Mouse (Mus musculus) MN1 (cell line): Measurements from ENCODE around the gene Nrip3.

Source experiments
- DNase-seq: peaks from one replicate; pipeline ENCODE4 v3.0.0-alpha.2; 2016; ENCODE audit warnings: low spot score

Nrip3 gene

GRCm38 (mm10) chr7:109781470-109782203 lies at the start of gene Nrip3:
TSS of gene Nrip3 (minus strand) at chr7:109782025.
- DNase-seq = no peak

- DNase-seq = no peak
These were observed 49.6 kb upstream of the Nrip3 start for GRCm38 (mm10) chr7:109831376-109831775.

DNA sequence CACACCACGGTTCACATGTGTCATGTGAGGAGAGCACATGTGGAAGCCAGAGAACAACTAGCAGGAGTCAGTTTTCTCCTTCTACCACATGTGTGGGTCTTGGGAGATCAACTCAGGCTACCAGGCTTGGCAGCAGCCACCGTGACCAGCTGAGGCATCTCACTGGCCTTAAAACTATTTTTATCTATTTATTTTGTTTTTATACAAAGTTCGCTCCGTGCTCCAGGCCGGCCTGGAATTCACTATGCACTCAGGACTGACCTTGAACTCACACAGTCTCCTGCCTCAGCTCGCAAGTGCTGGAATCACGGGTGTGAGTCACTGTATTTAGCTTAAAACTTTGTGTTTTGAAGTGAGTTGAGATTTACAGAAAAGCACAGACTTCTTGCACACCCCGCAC lies 45.1 kb upstream of the Nrip3 start:
- no peak for DNase-seq

GRCm38 (mm10) chr7:109825293-109825692 lies 43.5 kb upstream of the Nrip3 start:
- no peak for DNase-seq

DNA sequence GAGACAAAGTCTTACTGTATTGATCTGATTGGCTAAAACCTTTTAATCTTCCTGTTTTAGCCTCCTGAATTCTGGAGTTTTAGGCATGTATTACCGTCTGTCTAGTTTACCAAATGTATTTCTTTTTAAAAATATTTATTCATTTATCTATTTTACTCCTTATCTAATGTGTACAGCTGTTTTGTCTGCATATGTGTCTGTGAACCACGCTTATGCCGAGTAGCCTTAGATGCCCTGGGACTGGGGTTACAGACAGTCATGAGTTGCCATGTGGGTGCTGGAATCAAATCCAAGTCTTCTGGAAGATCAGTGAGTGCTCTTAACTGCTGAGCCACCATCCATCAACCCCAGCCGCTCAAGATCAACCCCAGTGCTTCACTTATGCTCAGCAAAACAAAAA lies 36.8 kb upstream of the Nrip3 start:
- DNase-seq = no peak

GRCm38 (mm10) chr7:109817954-109818353 lies 36.1 kb upstream of the Nrip3 start:
- DNase-seq = no peak

- no peak for DNase-seq
These were observed 31.7 kb upstream of the Nrip3 start for GRCm38 (mm10) chr7:109813330-109814140.

GRCm38 (mm10) chr7:109807616-109808485 lies 26.0 kb upstream of the Nrip3 start:
- DNase-seq = no peak

DNA sequence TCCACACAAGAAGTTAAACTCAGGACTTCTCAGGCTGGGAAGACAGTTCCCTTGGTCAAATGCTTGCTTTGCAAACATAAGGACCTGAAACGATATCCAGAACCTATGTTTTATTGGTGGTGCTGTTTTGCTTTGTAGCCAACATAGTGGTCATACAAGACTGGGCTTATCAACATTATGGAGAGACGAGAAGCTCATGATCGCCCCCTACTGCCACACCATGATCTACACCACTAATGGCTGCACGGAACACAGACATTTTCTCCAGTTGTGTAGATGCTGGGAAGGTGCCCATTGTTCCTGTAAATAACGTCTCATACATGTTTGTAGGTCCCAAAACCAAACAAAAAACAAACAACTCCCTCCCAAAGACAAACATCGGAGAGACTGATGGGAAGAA lies 23.0 kb upstream of the Nrip3 start:
- DNase-seq = no peak

GRCm38 (mm10) chr7:109804355-109804754 lies 22.5 kb upstream of the Nrip3 start:
- no peak for DNase-seq

- no peak for DNase-seq
These were observed 21.7 kb upstream of the Nrip3 start for GRCm38 (mm10) chr7:109803516-109803915.

DNA sequence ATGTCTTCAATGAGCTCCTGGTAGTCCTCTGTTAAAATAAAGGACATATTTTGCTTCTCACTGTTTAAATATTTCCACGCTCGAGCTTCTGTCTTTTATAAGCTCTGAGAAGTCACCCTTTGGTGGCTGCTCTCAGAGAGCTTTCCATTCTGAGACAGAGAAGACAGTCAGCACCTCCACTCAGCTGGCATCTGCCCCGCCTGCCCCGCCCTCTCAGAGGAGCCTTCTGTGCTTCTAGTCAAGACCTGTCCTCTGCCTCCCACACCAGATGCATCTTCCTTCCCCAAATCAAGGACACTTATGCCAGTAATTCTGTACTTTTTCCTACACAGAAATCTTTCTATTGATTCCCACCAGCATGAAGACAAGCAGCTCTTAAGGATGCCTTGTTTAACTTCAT lies 18.8 kb upstream of the Nrip3 start:
- no peak for DNase-seq

DNA sequence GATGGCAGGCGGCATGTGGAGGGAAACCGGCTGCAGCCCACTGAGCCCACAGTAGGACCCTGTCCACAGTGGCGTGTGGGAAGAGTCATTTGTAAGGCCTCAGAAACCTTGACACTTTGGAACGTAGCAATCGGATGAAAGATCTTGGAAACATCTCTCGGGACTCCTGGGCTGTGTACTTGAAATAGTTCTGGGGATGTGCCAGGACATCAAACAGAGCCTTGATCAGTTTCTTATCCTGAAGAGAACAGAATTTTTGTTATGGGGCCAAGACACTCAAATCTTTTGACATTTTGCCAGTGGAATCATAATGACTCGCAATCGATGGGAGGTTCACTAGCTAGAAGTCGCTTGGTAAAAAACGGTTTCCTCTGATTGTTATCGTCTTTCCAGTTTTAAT lies 17.3 kb upstream of the Nrip3 start:
- no peak for DNase-seq

GRCm38 (mm10) chr7:109795564-109795963 lies 13.7 kb upstream of the Nrip3 start:
- DNase-seq = no peak

DNA sequence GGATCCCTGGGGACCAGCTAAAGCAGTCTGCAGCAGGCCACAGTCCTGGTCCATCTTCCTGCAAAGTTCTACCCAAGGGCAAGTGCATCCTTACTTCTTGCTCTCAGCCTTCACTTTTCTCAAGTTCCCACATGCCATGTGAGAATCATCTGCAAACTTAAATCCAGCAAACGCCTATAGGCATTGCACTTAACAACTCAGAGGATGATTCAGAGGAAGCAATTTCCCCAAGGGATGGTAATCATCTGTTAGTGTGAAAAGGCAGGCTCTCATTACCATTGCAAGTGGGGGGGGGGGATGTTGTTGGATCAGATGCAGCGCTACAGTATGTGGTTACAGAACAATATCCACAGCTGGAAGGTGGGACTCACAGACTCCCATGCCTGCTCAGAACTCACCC lies 12.7 kb upstream of the Nrip3 start:
- peak; percentile 15 for DNase-seq

- DNase-seq = peak; percentile 50
These were observed 10.9 kb upstream of the Nrip3 start for GRCm38 (mm10) chr7:109792759-109793158.

DNA sequence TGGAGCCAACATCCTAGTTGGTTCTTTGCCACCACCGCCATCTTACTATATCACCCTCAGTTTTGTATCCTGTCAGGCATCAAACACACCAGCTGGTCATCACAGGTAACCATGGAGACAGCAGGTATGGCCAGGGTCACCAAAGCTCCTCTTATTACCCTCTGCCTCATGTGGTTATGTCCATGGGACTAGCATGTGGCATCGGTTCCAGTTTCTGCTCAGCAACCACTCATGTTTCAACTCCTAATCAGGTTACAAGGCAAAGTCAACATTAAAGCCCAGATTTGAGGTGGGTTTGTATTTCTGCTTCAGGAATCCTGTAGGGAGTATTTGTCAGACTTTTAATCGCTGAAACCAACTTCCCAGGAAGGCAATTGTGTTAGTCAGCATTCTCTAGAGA lies 9.0 kb upstream of the Nrip3 start:
- no peak for DNase-seq

DNA sequence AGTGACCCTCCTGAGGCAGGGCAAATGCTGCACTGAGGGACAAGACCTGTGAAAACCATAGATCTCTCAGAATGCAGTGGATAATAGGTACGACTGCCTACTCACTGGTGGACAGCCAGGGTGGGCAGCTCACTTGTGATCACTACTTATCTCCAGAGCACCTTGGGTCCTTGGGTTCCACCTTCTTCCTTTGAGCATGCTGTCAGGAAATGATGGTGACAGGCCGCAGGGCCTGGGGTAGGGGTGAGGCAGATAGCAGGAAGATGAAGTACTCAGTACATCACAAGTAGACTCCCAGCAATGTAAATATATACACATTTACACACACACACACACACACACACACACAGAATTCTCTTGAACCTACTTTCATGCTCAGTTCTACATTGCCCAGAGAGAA lies 6.0 kb upstream of the Nrip3 start:
- DNase-seq = no peak

DNA sequence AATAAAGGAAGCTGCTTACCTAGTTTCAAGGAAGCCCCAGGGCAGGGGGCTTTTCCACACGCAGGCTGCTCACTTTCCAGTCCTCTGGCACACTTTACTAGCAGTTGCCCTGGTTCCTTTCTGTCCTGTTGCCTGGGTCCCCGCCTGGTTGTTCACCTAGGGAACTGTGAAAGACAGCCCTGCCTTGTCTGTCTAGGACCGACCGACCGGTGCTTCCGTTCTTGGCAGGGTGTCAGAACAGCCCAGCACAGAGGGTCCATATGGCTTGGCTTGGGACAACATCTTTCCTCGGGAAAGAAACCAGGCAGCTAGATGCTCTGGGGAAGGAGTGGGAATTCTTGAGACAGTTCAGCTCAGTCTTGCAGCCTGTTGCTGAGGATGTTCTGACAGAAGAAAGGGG lies 1.5 kb upstream of the Nrip3 start:
- DNase-seq = no peak

- no peak for DNase-seq
These were observed 747 bp downstream of the Nrip3 start for GRCm38 (mm10) chr7:109781087-109781469.

GRCm38 (mm10) chr7:109772251-109772650 lies 9.6 kb downstream of the Nrip3 start:
- DNase-seq = no peak

- no peak for DNase-seq
These were observed 13.0 kb downstream of the Nrip3 start for GRCm38 (mm10) chr7:109768699-109769383.
